Mouse (Mus musculus) Patski (cell line): ENCODE measurements at regions not wholly inside any gene's neighbourhood (a gene's known extent, or its start where the extent isn't known, plus 50 kb on each side); places are given as distances from the start of the nearest gene placed in this dataset.

Experiments
- ATAC-seq: fragments of 100-300 bp; one replicate; pipeline ENCODE4 v1.8.0; 2021
- CTCF ChIA-PET: fragments of 350-600 bp; sonication (Branson Sonifier 250); formaldehyde crosslinking; loops from one replicate; lab custom pipeline; 2022; ENCODE audit warnings: inconsistent platforms; lab: Charles Lee
- POLR2A ChIA-PET: fragments of 350-600 bp; sonication (Branson Sonifier 250); formaldehyde crosslinking; loops from one replicate; lab custom pipeline; 2022; ENCODE audit warnings: antibody characterized with exemption, inconsistent platforms; lab: Charles Lee
- DNase-seq: peaks from one replicate; pipeline ENCODE4 v3.0.0-alpha.2; 2011; ENCODE audit warnings: low read depth, low spot score
- H3K27me3 ChIP-seq: fragments of 371-371 bp; one replicate; pipeline ENCODE4 v1.5.1; 2021
- CTCF ChIP-seq: fragments of 100-300 bp; IDR thresholded peaks from one replicate; pipeline ENCODE4 v1.5.1; 2021
- in situ Hi-C: fragments of 300-500 bp; cut with MboI; formaldehyde crosslinking; loops from 3 replicates; pipeline ENCODE4 v1.11.1; 2018; ENCODE audit warnings: low pct_unique_long_range_greater_than_20kb, mixed read lengths

- ATAC-seq (peak; percentile 65), DNase-seq (no peak)
- TF ChIP-seq CTCF: no peak
- ChIA-PET CTCF (no interaction called here), POLR2A (interaction anchor here (0.6 kb wide), 1 partner anchor 201 kb away, joined by 3 read pairs; no protein-coding TSS in a partner anchor)
- H3K27me3 ChIP-seq: peaks cover 20% of the 10 kb centered on the region
- in situ Hi-C loops: no loop called here
These were observed 252.7 kb upstream of the Dnajc24 start for GRCm38 (mm10) chr2:106256012-106256411.

GRCm38 (mm10) chr2:106234358-106234757 is 231.0 kb upstream of the Dnajc24 start:
- in situ Hi-C loops: no loop called here
- POLR2A ChIA-PET: no interaction called here
- peaks cover 9% of the 10 kb centered on the region for H3K27me3 ChIP-seq
- CTCF ChIA-PET: no interaction called here
- ATAC-seq: no peak
- no peak for TF ChIP-seq CTCF
- no peak for DNase-seq

- POLR2A ChIA-PET: no interaction called here
- H3K27me3 ChIP-seq: peaks cover 9% of the 10 kb centered on the region
- CTCF ChIA-PET: no interaction called here
- TF ChIP-seq CTCF: no peak
- no peak for DNase-seq
- ATAC-seq: no peak
- in situ Hi-C loops: no loop called here
These were observed 227.8 kb upstream of the Dnajc24 start for GRCm38 (mm10) chr2:106231136-106231535.

GRCm38 (mm10) chr2:106230021-106230420 is 226.7 kb upstream of the Dnajc24 start:
- DNase-seq: no peak
- POLR2A ChIA-PET: no interaction called here
- no peak for TF ChIP-seq CTCF
- peaks cover 1% of the 10 kb centered on the region for H3K27me3 ChIP-seq
- CTCF ChIA-PET: no interaction called here
- no peak for ATAC-seq
- in situ Hi-C loops: no loop called here

- no peak for TF ChIP-seq CTCF
These were observed 224.9 kb upstream of the Dnajc24 start for GRCm38 (mm10) chr2:106228249-106228648.

GRCm38 (mm10) chr2:106216169-106216568 is 212.8 kb upstream of the Dnajc24 start:
- TF ChIP-seq CTCF: no peak

More at GRCm38 (mm10) chr2:106228249-106228648, 224.9 kb upstream of the Dnajc24 start:
- DNase-seq: no peak
- in situ Hi-C loops: no loop called here
- no peak for ATAC-seq
- H3K27me3 ChIP-seq: no peaks in the 10 kb centered on the region
- CTCF ChIA-PET: no interaction called here
- POLR2A ChIA-PET: no interaction called here

GRCm38 (mm10) chr2:106213740-106214139 is 210.4 kb upstream of the Dnajc24 start:
- no peak for ATAC-seq
- no peak for DNase-seq
- POLR2A ChIA-PET: no interaction called here
- CTCF ChIA-PET: no interaction called here
- in situ Hi-C loops: no loop called here
- TF ChIP-seq CTCF: no peak
- H3K27me3 ChIP-seq: peaks cover 4% of the 10 kb centered on the region

More at GRCm38 (mm10) chr2:106216169-106216568, 212.8 kb upstream of the Dnajc24 start:
- ATAC-seq: no peak
- ChIA-PET POLR2A (no interaction called here), CTCF (no interaction called here)
- in situ Hi-C loops: no loop called here
- no peak for DNase-seq
- H3K27me3 ChIP-seq: peaks cover 4% of the 10 kb centered on the region

GRCm38 (mm10) chr2:106210773-106211172 is 207.4 kb upstream of the Dnajc24 start:
- ChIA-PET CTCF (no interaction called here), POLR2A (no interaction called here)
- DNase-seq (no peak), ATAC-seq (no peak)
- in situ Hi-C loops: no loop called here
- H3K27me3 ChIP-seq: peaks cover 21% of the 10 kb centered on the region
- TF ChIP-seq CTCF: no peak

- TF ChIP-seq CTCF: no peak
- H3K27me3 ChIP-seq: peaks cover 16% of the 10 kb centered on the region
- in situ Hi-C loops: no loop called here
- ATAC-seq (no peak), DNase-seq (no peak)
- ChIA-PET POLR2A (no interaction called here), CTCF (no interaction called here)
These were observed 205.5 kb upstream of the Dnajc24 start for GRCm38 (mm10) chr2:106208767-106209250.

GRCm38 (mm10) chr2:106200130-106200529 is 196.8 kb upstream of the Dnajc24 start:
- ATAC-seq: no peak
- ChIA-PET POLR2A (no interaction called here), CTCF (interaction anchor here (0.9 kb wide), 1 partner anchor 15 kb away, joined by 4 read pairs; no protein-coding TSS in a partner anchor)
- TF ChIP-seq CTCF: peak; percentile 36
- no peak for DNase-seq
- in situ Hi-C loops: no loop called here
- peaks cover 7% of the 10 kb centered on the region for H3K27me3 ChIP-seq

- in situ Hi-C loops: loop anchor here (10.0 kb wide), 1 partner anchor 860 kb away; no protein-coding TSS in a partner anchor
- DNase-seq (no peak), ATAC-seq (no peak)
- POLR2A ChIA-PET: interaction anchor here (0.7 kb wide), 1 partner anchor 265 kb away, joined by 14 read pairs; no protein-coding TSS in a partner anchor
- H3K27me3 ChIP-seq: peaks cover 4% of the 10 kb centered on the region
- TF ChIP-seq CTCF: no peak
- CTCF ChIA-PET: interaction anchor here (1.2 kb wide), 4 partner anchors 15 to 725 kb away, joined by 3 to 5 read pairs (median 4); no protein-coding TSS in a partner anchor
These were observed 191.8 kb upstream of the Dnajc24 start for GRCm38 (mm10) chr2:106195170-106195569.
